Mouse (Mus musculus) lung, postnatal 0 days (tissue): ENCODE measurements around the gene Traf4.

ENCODE experiments used
- CTCF ChIP-seq: IDR thresholded peaks from 2 replicates; pipeline ENCODE4 v1.5.1; 2016; ENCODE audit warnings: antibody characterized with exemption, mild to moderate bottlenecking
- EP300 ChIP-seq: IDR thresholded peaks from 2 replicates; pipeline ENCODE4 v1.6.1; 2016; ENCODE audit warnings: antibody characterized with exemption, mild to moderate bottlenecking, control low read depth

DNA sequence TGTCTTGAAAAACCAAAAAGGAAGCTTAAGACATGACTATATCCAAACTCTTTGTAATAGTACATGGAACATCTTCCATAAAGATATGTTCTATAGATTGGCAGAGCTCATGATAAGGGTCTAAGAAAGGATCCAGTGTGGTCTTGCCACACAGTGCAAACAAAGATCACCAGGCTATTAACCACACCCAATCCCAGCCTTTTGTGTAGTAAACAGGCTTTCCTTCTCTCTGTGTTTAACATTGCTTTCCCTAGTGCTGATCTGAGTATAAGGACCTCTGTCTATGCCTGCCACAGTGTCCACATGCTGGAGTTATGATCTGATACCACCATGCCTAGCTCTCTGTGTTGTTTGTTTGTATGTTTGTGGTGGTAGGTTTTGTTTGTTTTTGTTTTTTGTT, 41.6 kb downstream of the Traf4 start:
- TF ChIP-seq CTCF (no peak), EP300 (no peak)
